Mouse (Mus musculus) testis, postnatal 14 days (tissue): ENCODE measurements around the gene Tshz2.
A peak's percentile ranks its signal among the peaks of the same experiment; 100 is the strongest.

Experiments
- DNase-seq: peaks from one replicate; pipeline ENCODE4 v3.0.0; 2021; ENCODE audit warnings: low spot score

Gene Tshz2

DNA sequence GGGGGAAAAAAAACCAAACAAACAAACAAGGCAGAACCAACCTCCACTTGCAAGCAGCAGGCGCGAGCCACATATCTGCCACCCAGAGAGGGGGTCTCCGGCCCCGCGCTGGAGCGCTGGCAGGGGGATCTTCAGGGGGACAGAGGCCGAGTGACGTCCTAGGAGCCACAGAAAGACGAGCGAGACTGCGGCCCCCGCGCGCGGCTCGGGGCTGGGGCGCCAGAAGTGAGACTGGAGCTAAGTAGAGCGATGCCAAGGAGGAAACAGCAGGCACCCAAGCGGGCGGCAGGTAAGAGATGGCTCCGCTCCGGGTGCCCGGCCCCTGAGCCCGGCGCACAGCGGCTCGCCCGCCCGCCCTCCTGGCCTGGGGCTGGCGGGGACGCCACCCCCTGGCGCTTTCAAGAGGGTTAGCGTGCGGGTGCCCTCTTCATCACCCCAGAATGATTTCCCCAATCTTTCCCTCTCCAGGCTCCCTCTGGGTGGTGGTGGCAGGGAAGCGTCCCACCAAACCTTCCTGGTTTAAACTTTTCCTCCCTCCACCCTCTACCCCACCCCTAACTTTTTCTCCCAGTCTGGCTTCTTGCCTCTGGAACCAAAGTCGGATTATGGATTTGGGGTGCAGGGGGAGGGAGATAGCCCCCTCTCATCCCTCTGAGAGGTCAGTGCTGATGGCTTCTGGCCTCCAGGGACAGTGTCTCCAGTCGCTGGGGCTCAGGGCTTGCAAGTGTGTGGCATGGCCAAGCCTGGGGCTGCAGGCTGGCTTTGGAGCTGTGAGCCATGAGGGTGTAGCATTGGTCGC is 877 bp downstream of the Tshz2 start:
- DNase-seq: no peak

DNA sequence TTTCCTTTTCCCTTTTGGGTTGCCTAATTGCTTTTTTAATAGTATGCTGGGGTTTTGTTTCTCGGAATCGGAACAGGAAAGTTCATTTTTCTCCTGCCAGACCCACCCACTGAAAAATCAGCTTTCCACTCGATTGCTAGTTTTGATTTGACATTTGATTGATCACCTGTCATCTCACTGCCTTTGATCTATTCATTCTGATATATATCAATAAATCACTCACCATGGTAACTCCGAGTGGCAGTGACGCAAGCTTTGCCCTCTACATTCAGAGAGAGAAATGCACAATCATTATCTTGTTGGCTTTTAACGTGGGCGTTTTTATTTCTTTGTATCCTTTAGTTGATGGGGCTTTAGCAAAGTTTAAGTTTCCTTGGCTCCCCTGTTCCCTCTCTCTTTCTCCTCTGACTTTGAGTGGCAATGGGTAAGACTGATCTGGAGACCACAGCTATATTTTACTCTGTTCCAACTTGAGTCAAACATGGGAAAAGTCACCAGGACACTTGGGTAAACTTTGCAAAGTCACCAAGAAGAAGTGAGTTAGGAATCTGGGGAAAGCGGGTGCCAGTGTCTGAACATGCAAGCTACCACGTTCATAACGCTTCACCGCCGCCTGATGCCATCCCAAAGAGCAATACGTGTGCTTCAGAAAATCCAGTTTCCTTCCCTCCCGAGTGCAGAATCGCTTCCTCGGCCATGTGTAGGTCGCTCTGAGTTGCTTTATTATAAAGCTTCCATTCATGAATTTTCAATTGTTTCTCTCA is 2.0 kb downstream of the Tshz2 start:
- DNase-seq: no peak

DNA sequence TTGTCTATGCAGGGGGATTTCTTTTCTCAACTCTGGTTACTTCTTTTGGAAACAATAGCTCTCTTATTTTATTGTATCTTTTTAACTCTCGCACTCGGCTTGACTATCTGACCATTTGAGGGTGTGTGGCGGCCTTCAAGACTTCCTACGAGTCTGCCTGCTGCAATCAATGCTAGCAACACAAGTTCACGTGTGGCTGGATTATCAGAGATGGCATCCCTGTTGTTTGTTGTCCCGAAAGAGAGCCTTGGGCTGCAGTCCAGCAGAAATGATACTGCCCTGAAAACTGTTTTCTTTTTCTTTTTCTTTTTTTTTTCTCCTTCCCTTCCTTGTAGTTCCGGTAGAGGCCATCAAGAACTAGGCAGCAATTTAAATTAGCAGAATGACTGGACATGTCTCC is 2.6 kb downstream of the Tshz2 start:
- DNase-seq: peak; percentile 71

DNA sequence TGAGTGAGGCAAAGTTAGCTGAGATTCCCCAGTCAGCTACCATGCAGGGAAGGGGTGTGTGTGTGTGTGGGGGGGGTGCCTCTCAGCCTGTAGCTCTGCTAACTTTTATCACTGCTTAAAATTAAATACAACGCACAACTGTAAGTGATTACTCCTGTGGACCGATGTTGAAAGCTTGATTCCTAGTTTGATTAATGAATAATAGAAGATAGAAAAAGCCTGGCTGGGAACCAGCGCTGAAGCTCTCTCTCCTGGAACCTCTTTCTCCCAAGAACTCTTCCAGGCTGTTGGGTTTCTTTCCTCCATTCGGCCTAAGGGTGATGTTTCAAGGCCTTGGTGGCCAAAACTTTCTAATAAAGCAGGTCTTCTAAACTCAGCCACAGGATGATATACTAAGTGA is 3.6 kb downstream of the Tshz2 start:
- DNase-seq: no peak

DNA sequence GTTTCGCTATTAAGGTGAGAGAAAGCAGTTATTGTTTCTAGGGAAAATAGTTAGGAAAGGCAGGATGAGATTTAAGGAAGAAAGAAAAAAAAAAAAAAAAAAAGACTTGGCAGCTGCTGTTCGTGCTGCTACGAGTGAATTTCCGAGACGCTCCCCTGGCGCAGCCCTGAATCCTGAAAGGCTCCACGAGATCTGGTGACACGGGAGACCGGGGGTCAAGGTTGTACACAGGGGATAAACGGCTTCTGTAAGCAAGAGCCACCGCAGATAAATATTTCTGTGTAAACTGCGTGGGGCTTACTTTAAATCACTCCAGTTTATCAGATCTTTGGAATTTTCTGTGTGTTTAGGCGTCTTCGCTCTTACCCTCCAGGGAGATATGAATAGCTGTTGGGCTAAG is 8.7 kb downstream of the Tshz2 start:
- no peak for DNase-seq

DNA sequence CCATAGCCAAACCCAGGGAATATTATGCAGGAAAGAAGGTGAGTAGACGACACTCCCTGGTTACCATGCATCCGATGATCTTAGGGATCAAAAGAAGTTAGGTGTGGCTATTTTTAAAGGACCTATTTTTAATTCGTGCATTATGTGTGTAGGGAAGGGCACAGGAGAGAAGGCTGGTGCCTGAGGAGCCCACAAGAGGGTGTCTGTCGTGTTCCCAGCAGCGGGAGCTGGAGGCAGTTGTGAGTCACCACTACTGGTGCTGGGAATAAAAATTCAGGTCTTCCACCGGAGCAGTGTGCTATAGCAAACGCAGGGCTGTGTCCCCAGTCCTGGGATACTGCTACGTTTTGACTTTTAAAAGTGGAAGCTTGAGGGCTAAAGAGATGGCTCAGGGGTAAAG is 9.6 kb downstream of the Tshz2 start:
- DNase-seq: no peak

DNA sequence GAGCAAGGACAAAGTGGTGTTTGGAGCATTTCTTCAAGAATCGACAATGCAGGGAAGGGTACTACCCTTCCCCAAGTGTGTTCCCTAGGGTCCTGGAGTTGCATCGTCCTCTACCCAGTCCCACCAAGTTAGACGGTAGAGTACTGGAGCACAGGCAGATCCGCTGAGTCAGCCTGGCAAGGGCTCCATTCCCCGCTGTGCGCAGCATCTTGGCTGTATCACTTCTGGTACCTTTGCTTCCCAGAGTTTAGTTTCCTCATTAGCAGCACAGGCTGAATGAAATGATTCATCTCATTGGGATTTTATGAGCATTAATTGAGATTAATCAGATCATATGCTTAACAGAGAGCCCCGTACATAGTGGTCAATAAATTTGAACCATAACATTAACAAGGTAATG is 14.3 kb downstream of the Tshz2 start:
- DNase-seq: no peak

DNA sequence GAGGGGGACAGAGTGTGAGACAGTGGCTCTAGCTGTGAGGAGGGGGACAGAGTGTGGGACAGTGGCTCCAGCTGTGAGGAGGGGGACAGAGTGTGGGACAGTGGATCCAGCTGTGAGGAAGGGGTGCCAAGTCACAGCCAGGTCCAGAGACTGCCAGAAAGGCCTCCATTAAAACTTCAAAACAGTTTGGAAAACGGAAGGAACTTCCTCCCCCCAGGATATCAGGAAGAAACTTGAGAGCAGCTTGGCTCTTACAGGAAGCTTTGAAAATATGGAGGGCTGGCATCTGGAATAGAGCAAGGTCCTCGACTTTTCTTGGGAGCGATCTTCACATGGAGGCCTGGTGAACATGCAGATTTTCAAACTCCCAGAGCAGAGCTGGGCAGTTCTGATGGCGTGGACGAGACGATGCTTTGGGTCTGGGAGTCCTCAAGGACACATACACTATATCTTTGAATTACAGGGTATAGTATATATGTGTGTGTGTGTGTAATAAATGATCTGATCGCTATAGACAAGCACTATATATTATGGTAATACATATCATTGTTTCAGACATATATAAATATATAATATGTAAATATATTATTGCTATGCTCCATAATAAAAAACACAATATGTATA is 16.6 kb downstream of the Tshz2 start:
- no peak for DNase-seq

DNA sequence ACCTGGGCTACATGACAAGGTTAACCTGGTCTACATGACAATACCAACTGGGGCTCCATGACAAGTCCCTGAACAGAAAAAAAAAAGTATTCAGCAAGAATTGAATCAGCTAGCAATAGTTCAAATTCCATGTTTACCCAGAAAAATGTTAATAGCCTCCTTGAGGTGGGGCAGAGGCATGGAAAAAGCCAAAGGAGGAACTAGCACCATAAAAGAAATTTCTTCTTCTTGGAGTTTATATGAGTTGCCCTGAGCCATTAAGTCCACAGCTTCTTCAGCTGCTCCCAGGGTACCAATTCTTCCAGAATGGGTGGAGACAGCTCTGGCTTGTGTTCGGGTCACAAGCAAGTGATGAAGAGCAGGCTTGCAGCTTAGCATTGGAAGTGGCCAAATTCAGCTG is 20.5 kb downstream of the Tshz2 start:
- DNase-seq: no peak

DNA sequence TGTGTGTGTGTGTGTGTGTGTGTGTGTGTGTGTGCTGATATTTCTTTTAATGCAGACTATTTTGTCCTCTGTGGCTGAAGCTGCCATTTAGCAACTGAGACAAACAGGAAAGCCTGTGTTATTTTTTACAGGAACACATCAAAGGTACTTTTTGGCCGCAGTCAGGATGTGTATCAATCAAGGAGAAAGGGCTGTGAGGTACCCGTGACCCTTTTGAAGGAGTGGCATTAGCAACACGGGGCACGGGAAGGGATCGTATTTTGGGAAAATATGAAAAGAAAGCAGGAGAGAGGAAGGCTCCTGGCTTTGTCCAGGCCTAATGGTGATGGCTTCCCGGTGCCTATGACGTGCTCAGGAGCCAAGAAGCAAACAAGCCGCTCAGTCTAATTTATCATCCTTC is 31.0 kb downstream of the Tshz2 start:
- no peak for DNase-seq

DNA sequence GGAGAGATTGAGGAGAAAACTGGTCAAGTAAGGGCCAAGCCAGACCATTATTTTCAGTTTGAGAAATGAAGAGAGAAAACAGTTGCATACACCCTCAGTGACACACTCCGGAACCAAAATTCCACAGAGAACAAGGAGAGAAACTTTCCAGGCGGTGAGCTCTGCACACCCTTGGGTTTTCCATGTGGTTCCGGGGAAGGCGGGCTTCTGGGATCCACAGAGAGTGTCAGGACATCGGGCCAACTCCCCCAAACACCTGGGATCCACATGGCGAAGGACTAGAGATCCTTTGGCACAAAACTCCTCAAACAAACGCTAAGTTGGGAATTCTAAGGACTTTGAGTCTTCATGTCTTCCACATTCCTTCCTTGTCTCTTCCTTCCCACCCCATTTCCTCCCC is 38.5 kb downstream of the Tshz2 start:
- DNase-seq: no peak

DNA sequence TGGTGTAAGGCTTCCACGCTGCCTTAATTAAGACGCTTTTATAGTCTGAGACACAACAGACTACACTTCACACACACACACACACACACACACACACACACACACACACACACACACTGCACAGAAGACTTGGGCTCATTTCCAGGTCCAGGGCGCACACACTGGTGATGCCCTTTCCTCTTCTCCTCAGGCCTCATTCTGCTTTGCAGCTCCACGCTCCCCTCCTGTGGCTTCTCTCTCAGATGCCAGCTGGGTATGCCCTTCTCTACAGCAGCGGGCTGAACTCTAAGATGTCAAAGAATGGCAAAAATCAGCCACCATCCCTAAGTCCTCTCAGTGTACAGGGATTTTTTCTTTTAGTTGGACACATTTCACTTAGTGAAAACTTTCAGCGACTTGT is 41.0 kb downstream of the Tshz2 start:
- no peak for DNase-seq

DNA sequence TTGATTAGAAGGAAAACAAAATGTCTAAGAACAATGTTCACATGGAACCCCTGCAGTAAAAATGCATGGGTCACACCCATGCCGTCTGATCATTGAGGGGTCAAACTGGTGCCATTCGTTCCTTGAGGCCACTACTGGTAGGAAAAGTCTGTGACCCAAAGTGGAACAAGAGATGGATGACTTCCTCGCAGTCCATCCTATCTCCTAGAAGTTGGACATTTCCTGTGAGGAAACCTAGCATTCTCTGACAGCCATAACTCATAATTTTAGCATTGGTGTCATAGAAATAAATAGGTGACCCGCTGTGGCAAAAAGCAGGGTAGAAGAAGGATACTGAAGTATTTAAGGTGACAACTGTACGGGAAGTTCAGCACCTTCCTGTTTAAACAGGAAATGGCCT is 41.4 kb downstream of the Tshz2 start:
- no peak for DNase-seq

DNA sequence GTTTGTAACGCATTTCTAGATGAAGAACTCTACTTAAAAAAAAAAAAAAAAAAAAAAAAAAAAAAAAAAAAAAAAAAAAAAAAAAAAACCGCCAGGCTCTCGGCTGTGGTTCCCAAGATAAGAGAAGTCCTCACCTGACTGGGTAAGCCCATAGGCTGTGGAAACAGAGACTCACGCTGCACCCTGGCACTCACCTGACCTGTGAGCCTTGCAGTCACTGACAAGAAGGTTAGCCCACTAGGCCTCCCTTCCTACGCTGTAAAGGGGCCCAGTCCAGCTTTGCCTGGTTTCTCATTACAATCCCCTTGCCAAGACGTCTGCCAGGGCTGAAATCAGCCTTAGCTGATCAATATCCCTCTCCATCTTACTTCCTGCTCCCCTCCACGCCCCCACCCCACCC is 46.5 kb downstream of the Tshz2 start:
- DNase-seq: no peak

DNA sequence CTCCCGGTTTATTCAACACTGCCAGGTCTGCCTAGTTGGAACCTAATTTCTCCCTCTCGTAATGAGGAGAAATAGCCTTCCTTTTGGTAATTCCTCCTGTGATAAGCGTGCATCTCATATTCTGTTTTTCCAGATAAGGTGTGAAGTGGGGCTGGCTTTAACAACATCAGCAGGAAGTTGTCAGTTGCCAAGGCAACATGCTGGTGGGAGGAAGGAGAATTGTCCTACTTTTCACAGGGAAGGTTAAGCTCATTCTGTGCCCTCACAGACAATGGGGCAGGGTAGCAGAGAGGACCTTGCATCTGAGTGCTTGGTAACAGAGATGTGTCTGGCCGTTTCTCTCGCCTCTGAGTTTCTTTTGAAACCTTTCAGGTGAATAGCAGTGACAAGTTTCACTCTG is 47.1 kb downstream of the Tshz2 start:
- DNase-seq: no peak

DNA sequence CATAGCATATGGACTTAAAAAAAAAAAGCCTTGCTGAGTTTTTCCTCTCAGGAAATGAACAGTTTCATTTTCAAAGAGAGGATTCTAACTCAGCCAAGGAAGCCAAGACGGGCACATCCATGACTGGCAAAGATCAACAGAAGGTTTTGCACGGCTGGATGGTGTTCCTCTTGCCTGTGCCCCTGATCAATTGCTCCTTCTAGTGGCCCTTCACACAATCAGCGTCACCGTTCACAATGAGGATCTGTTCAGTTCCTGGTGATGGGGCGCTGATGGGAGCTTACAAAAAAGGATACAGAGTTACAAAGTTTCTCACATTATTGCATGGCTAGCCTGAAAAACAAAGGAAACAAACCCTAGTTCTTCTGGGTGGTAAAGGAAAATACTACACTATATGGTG is 52.4 kb downstream of the Tshz2 start:
- DNase-seq: peak; percentile 11

DNA sequence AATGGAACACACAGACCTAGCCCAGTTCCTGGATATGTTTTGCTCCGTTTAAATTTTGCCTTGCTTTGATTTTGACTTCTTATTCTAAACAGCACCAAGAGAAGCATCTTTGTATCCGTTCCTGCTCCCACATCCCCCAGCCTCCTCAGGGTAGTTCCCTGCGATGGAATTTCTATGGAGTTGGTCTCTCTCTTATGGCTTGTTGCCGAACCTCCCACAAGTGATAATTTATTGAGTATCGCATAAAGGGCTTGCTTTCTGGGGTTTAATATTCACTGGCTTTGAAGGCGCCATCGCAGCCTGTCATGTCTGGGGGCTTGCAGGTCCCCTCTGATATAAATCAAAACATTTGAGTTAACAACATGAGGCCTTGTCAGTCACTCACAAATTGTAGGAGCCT is 52.9 kb downstream of the Tshz2 start:
- no peak for DNase-seq

DNA sequence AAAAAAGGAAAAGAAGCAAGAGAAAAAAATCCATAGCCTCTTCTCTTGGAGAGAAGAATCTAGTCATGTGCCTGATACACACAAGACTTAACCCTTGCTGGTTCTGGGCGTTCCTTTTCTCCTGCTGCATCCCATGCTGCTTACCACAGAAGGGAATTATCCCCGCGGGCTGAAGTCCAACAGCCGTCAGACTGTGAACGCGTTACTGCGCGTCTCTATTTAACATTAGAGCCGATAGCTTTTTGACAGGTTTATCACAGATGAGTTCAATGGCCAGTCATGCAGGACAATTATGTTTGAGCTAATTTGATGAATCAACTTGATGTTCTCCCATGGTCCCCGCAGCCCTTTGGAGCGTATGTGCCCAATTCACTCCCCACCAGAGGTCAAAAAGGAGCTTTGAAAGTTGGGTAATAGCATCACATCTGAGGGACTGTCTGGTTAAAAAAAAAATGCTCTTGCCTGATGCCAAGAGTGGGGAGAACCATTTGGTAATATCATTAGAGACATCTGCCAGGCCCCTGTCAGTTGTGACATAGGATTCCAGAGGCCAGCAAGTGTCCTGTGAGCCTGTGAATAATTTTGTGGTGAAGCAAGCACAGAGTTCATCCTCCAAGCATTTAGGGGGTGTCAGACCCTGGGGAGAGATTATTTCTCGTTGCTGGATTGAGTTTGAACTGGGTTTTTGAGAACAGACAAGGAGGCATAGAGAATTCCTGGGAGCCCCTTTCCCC is 54.1 kb downstream of the Tshz2 start:
- DNase-seq: no peak

DNA sequence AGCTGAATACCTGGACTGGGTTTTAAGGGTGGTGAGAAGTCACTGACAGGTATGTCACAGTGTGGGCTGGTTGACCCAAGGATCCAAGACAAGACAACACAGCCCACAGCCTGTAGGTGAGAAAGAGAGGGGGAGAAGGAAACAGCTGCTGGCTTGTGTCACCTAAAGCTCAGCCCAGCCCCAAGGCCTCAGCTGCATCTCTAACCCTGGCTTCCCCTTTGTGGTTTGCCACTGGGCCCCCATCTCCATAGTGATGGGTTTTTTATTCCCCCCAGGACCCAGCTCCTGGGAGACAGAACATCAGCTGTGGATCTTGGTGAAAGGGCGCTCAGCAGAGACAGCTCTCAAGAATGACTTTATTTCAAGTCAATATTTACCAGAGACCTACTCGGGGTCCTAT is 57.2 kb downstream of the Tshz2 start:
- no peak for DNase-seq

DNA sequence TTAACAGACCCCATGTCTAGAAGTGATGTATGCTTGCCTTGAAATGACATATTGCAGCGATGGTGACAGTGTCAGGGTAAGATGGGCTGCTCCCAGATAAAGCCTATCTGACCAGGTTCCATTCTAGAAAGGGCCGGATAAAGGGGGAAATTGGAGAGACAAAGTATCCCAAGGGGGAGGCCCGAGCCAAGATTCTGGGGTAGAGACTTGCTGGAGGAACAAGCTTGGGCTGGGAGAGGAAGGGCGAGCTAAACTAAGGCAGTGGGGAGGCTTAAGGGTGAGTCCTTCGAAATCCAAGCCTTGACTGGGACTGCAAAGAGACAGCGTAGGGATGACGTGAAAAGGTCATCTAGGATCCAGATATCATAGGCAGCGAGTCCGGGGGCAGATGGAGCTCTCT is 61.7 kb downstream of the Tshz2 start:
- no peak for DNase-seq

DNA sequence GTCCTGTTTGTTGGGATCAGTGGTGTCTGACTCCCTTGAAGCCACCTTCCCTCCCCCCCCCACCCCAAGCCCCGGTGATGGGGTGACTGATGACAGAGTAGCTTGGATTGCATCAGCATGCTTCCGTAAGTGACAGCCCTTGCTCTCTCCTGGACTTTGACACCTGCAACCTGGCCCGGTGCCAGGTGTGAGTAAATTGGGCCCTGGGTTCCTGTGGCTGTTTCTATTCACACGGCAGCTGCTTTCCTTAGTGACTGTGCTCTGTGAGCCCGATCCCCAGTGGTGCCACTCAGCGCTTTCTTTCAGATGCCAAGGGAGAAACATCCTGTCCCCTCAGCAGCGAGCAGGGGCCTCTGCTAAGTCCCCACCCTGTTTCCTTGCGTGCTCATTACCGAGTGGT is 62.2 kb downstream of the Tshz2 start:
- no peak for DNase-seq

DNA sequence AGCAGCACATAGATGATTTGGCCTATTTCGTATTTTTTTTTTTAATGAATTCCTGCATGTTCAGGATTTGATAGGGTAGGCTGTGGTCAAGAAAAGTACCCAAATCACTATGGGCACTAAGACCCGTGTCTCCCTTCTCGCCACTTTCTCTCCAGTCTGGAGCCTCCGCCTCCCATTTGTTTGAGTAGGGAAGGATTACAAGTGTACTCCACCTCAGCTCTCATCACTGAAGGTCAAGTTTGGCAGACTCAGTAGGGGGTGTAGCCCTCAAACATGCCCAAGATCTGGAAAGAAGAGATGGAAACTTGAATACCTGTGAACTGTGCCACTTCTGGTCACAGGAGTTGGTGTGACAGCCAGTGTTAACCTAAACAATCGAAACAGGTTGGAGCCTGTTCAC is 66.3 kb downstream of the Tshz2 start:
- no peak for DNase-seq
